Mouse (Mus musculus) limb, embryonic 13.5 days (tissue): ENCODE measurements at regions not wholly inside any gene's neighbourhood (a gene's known extent, or its start where the extent isn't known, plus 50 kb on each side); places are given as distances from the start of the nearest gene placed in this dataset.

Source experiments
- ATAC-seq: fragments of 200-750 bp; cut with Nextera tagmentation; 2 replicates; pipeline ENCODE4 v1.8.0; 2017; ENCODE audit warnings: low read depth, moderate number of reproducible peaks, moderate TSS enrichment; ENCODE audit not compliant: low FRiP score
- H3K27ac ChIP-seq: fragments of 300-500 bp; sonication (generic); 2 replicates; pipeline ENCODE4 v1.5.1; 2015; ENCODE audit warnings: inconsistent platforms, mild to moderate bottlenecking, moderate library complexity
- H3K27me3 ChIP-seq: fragments of 300-500 bp; sonication (generic); 2 replicates; pipeline ENCODE4 v1.6.1; 2015; ENCODE audit warnings: mild to moderate bottlenecking, inconsistent platforms
- H3K36me3 ChIP-seq: fragments of 300-500 bp; sonication (generic); 2 replicates; pipeline ENCODE4 v1.6.1; 2015; ENCODE audit warnings: inconsistent platforms, mild to moderate bottlenecking, moderate library complexity
- H3K4me1 ChIP-seq: fragments of 300-500 bp; sonication (generic); 2 replicates; pipeline ENCODE4 v1.6.1; 2015; ENCODE audit warnings: inconsistent platforms
- H3K4me2 ChIP-seq: fragments of 300-500 bp; sonication (generic); replicated peaks from 2 replicates; pipeline ENCODE4 v1.6.1; 2015; ENCODE audit warnings: inconsistent platforms, mild to moderate bottlenecking, moderate library complexity
- H3K4me3 ChIP-seq: fragments of 300-500 bp; sonication (generic); 2 replicates; pipeline ENCODE4 v1.5.1; 2015; ENCODE audit warnings: moderate library complexity, mild to moderate bottlenecking, inconsistent platforms
- H3K9ac ChIP-seq: fragments of 300-500 bp; sonication (generic); 2 replicates; pipeline ENCODE4 v1.6.1; 2015; ENCODE audit warnings: mild to moderate bottlenecking, inconsistent platforms
- H3K9me3 ChIP-seq: fragments of 300-500 bp; sonication (generic); 2 replicates; pipeline ENCODE4 v1.6.1; 2016; ENCODE audit warnings: inconsistent platforms
- WGBS: fragments of 180-500 bp; shearing (Covaris S2); methylation state at CpG from one replicate; pipeline ENCODE4 v1.1.7; 2015; 5-methylcytosine and 5-hydroxymethylcytosine counted together

GRCm38 (mm10) chr9:14194748-14195147, 80.1 kb upstream of the Sesn3 start:
- Histone ChIP-seq H3K36me3 (no peaks in the 10 kb centered on the region), H3K4me1 (peaks cover 32% of the 10 kb centered on the region), H3K9ac (no peak overlapping the region), H3K27me3 (no peaks in the 10 kb centered on the region), H3K9me3 (no peaks in the 10 kb centered on the region), H3K4me2 (no peak overlapping the region), H3K4me3 (no peak overlapping the region), H3K27ac (no peak overlapping the region)
- no peak for ATAC-seq
- 94% methylated on average over 5 of the region's 5 CpGs for WGBS

DNA sequence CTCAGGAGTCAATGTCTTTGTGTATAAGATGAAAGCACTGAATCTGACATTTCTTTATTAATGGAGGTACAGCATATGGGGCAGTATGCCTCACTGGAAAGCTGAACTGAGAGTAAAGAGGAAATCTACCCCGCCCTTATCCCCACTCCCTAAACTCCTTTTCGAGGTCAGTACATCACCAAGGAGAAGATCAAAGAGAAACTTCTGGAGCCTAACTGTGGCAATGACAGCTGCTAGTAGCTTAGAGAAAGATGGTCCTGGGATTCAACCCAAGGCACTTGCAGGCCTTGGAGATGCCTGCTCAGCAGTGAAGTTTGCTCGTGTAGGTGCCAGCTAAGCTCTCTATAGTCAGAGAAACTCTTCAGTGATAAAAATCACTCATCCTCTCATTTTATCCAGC, 75.8 kb upstream of the Sesn3 start:
- Histone ChIP-seq H3K4me1 (peaks cover 41% of the 10 kb centered on the region), H3K36me3 (no peaks in the 10 kb centered on the region), H3K9me3 (no peaks in the 10 kb centered on the region), H3K4me3 (no peak overlapping the region), H3K9ac (no peak overlapping the region), H3K27ac (no peak overlapping the region), H3K27me3 (no peaks in the 10 kb centered on the region), H3K4me2 (no peak overlapping the region)
- ATAC-seq, result no peak
- WGBS, result 66% methylated on average over 3 of the region's 3 CpGs

DNA sequence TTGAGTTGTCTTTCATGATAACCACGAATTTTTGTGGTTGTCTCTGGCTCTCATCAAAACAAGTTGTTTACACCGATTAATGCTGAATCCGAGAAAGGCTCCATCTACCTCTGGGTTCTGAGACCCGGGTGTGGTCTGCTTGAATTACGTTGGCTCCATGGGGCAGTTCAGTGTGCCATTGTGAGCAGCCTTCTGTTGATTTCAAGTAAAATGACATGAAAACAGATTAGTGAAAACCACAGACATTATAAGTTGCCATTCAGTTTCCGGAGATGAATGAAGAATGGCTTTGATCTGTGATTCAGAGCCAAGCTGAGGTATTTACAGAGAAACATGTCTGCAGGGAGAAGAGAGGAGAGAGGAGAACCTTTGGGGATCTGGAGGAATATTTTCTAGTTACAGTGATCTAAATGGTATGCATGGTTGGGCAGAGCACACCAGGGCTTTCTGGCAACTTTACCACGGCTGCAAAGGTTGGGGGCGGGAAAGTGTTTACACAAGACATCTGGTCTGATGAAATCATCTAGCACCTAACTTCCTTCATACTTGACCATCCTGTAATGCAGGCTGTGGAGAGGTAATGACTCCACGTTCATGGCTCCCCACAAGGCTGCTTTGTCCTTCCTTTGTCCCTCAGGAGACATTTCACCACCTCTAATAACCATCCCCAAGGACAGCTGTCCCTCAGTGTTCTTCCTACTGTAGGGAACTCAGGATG, 74.7 kb upstream of the Sesn3 start:
- Histone ChIP-seq H3K27ac (peak overlapping the region; percentile 53; the same call in 1 of the 2 replicates), H3K9me3 (no peaks in the 10 kb centered on the region), H3K36me3 (no peaks in the 10 kb centered on the region), H3K27me3 (no peaks in the 10 kb centered on the region), H3K9ac (no peak overlapping the region), H3K4me3 (no peak overlapping the region), H3K4me2 (no peak overlapping the region), H3K4me1 (peaks cover 52% of the 10 kb centered on the region)
- no peak for ATAC-seq
- 59% methylated on average over 9 of the region's 9 CpGs for WGBS

DNA sequence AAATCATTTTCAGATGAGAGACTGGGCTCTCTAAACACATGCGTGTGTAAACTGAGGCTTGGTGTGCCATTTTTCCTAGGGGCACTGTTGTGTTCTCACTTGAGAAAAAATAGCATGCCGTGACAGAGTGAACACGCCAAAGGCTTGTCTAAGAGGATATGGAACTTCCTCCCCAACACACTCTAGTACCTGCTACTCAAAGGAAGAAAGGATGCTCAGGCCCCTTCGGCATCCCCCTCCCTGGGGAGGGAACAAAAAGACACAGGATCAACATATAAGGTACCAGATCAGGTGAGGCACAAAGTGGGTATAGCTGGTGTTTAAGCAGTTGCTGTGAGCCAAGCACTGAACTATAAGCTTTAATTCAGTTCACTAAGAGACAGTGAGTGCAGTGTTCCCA, 74.0 kb upstream of the Sesn3 start:
- WGBS, result 86% methylated on average over 4 of the region's 4 CpGs
- Histone ChIP-seq H3K27ac (0 out of 2 replicates have a peak overlapping the region, but pooled peaks have one; percentile 53), H3K9ac (no peak overlapping the region), H3K9me3 (no peaks in the 10 kb centered on the region), H3K36me3 (no peaks in the 10 kb centered on the region), H3K4me3 (no peak overlapping the region), H3K27me3 (no peaks in the 10 kb centered on the region), H3K4me2 (no peak overlapping the region), H3K4me1 (peaks cover 59% of the 10 kb centered on the region)
- ATAC-seq, result no peak

- ATAC-seq, result peak; percentile 52; the same call in 1 of the 2 replicates
Observed at GRCm38 (mm10) chr9:14202551-14203306, 72.1 kb upstream of the Sesn3 start.

GRCm38 (mm10) chr9:14203307-14203695, 71.6 kb upstream of the Sesn3 start:
- peaks cover 65% of the 10 kb centered on the region for H3K4me1 ChIP-seq
- ATAC-seq, result peak; percentile 49
- no peaks in the 10 kb centered on the region for H3K36me3 ChIP-seq
- H3K9ac ChIP-seq, result no peak overlapping the region
- no peak overlapping the region for H3K4me3 ChIP-seq
- peak overlapping the region; percentile 7 for H3K4me2 ChIP-seq
- WGBS, result 26% methylated on average over 2 of the region's 2 CpGs
- H3K9me3 ChIP-seq, result no peaks in the 10 kb centered on the region
- peak overlapping the region; percentile 68; the same call in 1 of the 2 replicates for H3K27ac ChIP-seq
- no peaks in the 10 kb centered on the region for H3K27me3 ChIP-seq

More at GRCm38 (mm10) chr9:14202551-14203306, 72.1 kb upstream of the Sesn3 start:
- Histone ChIP-seq H3K4me1 (peaks cover 65% of the 10 kb centered on the region), H3K4me2 (peak overlapping the region; percentile 7; the same call in 1 of the 2 replicates), H3K27ac (peak overlapping the region; percentile 68; the same call in 1 of the 2 replicates), H3K9me3 (no peaks in the 10 kb centered on the region), H3K9ac (no peak overlapping the region), H3K27me3 (no peaks in the 10 kb centered on the region), H3K4me3 (no peak overlapping the region), H3K36me3 (no peaks in the 10 kb centered on the region)
- 57% methylated on average over 10 of the region's 10 CpGs for WGBS

DNA sequence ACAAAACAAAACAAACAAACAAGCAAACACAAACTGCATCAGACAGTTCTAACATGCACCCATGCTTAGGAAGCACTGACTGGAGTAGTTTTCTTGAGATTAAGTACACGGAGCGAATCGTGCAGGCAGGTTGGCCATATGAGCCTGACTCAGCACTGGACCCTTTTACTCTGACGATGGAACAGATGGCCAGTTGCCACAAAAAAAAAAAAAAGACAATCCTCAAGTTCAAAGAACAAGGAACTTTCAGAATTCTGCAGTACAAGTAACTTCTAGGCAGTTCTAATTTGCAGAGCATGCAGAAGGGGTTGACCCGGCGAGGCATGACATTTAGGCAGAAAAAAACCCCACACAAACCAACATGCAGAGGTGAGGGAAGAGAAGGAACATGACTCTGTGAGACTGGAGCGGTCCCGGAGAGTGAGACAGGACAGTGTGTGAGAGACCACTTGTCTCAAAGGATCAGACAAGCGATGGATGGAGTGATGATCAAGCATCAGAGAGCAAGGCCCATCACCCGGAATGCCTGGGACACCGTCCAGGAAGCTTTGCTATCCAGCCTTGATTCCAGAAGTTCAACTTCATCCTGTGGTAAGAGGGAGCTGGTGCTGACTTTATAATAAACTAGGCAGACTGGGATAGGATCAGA, 71.0 kb upstream of the Sesn3 start:
- Histone ChIP-seq H3K27me3 (no peaks in the 10 kb centered on the region), H3K27ac (peak overlapping the region; percentile 68; the same call in 1 of the 2 replicates), H3K9me3 (no peaks in the 10 kb centered on the region), H3K4me1 (peaks cover 65% of the 10 kb centered on the region), H3K9ac (no peak overlapping the region), H3K36me3 (no peaks in the 10 kb centered on the region), H3K4me3 (no peak overlapping the region), H3K4me2 (peak overlapping the region; percentile 7; the same call in 1 of the 2 replicates)
- 56% methylated on average over 11 of the region's 11 CpGs for WGBS
- ATAC-seq, result no peak

GRCm38 (mm10) chr9:14204817-14205216, 70.0 kb upstream of the Sesn3 start:
- H3K27me3 ChIP-seq, result no peaks in the 10 kb centered on the region
- no peaks in the 10 kb centered on the region for H3K9me3 ChIP-seq
- H3K27ac ChIP-seq, result no peak overlapping the region
- H3K4me3 ChIP-seq, result no peak overlapping the region
- H3K4me1 ChIP-seq, result peaks cover 62% of the 10 kb centered on the region
- ATAC-seq, result peak; percentile 55; the same call in 1 of the 2 replicates
- H3K9ac ChIP-seq, result no peak overlapping the region
- 54% methylated on average over 1 of the region's 1 CpGs for WGBS
- no peaks in the 10 kb centered on the region for H3K36me3 ChIP-seq
- no peak overlapping the region; the same call in 1 of the 2 replicates for H3K4me2 ChIP-seq

- Histone ChIP-seq H3K27ac (no peak overlapping the region), H3K4me2 (no peak overlapping the region), H3K9ac (no peak overlapping the region), H3K4me3 (no peak overlapping the region), H3K27me3 (no peaks in the 10 kb centered on the region), H3K9me3 (no peaks in the 10 kb centered on the region), H3K4me1 (peaks cover 45% of the 10 kb centered on the region), H3K36me3 (no peaks in the 10 kb centered on the region)
- no peak for ATAC-seq
- 78% methylated on average over 16 of the region's 16 CpGs for WGBS
Observed at GRCm38 (mm10) chr9:14206838-14207560, 67.9 kb upstream of the Sesn3 start.

GRCm38 (mm10) chr9:14207561-14207936, 67.3 kb upstream of the Sesn3 start:
- H3K27ac ChIP-seq, result no peak overlapping the region
- 66% methylated on average over 3 of the region's 3 CpGs for WGBS
- H3K36me3 ChIP-seq, result no peaks in the 10 kb centered on the region
- H3K9ac ChIP-seq, result no peak overlapping the region
- H3K9me3 ChIP-seq, result no peaks in the 10 kb centered on the region
- no peaks in the 10 kb centered on the region for H3K27me3 ChIP-seq
- peaks cover 40% of the 10 kb centered on the region for H3K4me1 ChIP-seq
- no peak overlapping the region for H3K4me3 ChIP-seq
- no peak overlapping the region for H3K4me2 ChIP-seq
- ATAC-seq, result no peak

- Histone ChIP-seq H3K36me3 (no peaks in the 10 kb centered on the region), H3K4me2 (no peak overlapping the region), H3K9ac (no peak overlapping the region), H3K27me3 (no peaks in the 10 kb centered on the region; the same call in 1 of the 2 replicates), H3K27ac (no peak overlapping the region), H3K9me3 (no peaks in the 10 kb centered on the region), H3K4me1 (0 out of 2 replicates have a peak, but pooled peaks cover 4% of the 10 kb centered on the region), H3K4me3 (no peak overlapping the region)
- WGBS, result 78% methylated on average over 2 of the region's 2 CpGs
- no peak for ATAC-seq
Observed at GRCm38 (mm10) chr9:14213283-14213682, 61.6 kb upstream of the Sesn3 start.
